Mouse (Mus musculus): ENCODE data around the gene Zfp385b.

Zfp385b gene

DNA sequence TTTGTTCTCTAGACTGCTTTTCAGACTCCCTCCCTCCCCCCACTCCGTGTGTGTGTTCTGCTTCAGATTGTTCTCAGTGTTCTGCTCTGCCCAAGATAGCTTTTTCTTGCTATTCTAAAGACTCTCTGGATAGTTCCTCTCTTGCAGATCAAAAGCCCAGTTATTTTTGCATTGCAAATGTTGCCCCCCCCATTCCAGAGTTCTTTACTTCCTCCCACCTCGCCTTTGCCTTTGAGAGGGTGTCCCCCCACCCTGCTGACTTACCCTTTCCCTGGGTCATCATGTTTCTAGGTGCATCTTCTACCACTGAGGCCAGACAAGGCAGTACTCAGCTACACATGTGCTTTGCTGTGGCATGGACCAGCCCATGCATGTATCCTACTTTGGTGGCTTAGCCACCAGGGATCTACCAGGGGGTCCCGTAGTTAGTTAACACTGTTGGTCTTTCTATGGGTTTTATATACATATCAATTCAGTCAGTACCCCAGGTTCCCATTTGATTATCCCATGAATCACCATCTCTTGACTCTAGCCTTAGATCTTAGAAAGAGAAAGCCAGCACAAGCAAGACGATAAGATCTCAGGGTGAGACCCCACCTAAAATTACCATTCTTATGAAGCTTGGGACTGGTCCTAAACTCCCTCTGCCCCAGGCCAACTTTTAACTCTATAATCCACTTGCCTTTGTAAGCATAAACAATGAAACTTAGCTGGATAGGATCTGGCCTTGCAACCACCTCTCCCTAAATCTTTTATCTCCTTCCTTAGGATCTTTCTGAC is 232.7 kb downstream of the Zfp385b start:
- no peak for DNase-seq (ENCODE audit: low read depth)

GRCm38 (mm10) chr2:77583586-77583985 is 235.9 kb downstream of the Zfp385b start:
- DNase-seq (ENCODE audit: low read depth): no peak

DNA sequence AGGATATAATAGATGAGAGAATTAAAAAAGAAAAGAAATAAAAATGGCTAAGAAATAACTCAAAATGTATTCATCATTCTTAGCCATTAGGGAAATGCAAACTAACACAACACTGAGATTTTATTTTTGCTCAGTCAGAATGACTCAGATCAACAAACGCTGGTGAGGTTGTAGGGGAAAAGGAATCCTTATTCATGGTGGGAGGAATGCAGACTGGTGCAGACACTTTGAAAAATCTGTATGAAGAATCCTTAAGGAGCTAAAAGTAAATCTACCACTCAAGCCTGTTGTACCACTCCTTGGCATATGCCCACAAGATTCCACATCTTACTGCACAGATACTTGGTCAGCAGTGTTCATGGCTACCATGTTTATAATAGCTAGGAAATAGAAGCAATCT is 242.9 kb downstream of the Zfp385b start:
- no peak for DNase-seq (ENCODE audit: low read depth)

DNA sequence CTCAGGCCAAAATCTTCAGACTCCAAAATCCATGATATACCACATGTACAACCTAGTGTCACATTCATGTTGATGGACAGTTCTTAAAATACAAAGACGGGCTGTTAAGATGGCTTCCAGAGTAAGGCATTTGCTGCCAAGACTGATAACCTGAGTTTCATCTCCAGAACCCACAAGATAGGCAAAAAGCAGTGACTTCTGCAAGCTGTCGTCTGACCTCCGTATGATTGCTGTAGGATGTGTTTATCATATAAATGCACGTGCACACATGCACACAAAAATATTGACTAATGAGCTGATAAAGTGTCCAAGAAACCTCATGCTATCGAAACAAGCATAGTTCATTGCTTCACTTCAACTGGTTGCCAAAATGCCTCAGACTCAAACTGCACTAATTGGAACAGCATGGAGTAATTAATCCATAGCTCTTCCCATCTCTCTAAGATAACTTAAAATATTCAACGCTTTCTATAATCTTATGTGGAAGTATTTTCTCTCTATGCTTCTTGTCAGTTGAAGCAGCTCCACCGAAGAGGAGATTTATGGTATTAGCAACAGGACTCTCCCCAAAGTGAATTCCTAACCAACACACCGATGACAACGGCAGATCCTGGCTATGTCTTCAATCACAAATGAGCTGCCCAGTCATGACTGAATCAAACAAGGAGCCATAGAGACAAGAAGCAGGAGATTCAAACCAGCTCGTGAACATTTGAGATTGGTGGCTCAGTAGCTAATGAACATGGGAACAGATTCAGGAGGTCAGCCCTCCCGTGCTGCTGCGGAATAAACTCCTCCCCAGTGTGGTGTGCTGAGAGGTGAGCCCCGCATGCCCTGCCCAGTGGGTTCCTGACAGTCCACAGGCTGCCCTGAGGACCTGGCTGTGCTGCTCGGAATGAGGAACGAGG is 251.7 kb downstream of the Zfp385b start:
- DNase-seq (ENCODE audit: low read depth): no peak

DNA sequence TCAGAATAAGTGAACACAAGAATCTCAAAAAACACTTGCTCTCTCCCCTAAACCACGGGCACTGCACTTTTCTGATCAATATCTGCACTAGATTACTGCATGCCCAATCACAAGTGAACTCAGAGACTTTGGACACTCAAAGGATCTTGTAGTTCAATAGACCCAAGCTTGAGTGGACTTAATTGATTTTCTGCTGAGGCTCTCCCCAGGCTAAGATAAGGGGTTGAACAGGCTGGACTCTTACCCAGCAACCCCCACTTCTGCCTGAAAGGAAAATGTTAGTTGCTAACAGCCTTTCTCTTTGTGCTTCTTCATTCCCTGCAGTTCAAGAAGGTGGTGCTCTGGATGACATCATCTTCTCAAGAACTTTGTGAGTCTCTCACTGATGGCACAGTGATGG is 255.7 kb downstream of the Zfp385b start:
- DNase-seq (ENCODE audit: low read depth): no peak

DNA sequence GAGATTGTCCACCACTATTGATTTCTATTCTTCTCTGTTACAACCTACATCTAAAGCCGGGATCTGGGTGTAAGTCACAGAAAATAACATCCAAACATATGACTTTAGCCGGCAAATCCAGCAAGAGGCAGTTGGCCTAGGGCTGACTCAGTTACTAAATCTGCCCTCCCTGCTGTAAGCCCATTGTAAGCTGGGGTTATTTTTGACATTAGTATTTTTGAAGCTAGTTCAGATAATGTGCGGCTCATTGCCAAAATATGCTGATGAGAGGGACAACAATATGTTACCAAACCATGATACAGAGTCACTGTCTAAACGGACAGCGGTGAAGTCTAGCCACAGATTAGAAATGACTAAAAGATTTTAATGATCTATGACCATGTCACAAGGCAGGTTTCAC is 257.5 kb downstream of the Zfp385b start:
- no peak for DNase-seq (ENCODE audit: low read depth)

DNA sequence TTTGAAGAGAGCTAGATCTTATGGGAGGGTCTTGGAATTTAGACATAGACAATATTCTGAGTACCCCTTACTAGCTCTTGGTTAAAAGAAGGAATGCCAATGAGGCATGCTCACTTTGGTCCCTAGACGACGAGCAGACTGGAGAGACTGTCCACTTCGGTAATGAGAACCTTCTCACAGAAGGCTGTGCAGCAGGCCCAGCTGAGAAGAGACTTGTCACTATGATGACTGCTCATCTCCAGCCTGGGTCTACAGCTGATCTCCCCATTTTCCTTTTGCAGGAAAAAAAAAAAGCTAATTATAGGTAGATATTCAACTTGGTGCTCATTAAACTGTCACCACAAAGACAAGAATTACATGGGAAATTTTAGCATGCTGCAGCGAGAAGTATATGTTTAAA is 262.5 kb downstream of the Zfp385b start:
- DNase-seq (ENCODE audit: low read depth): no peak

GRCm38 (mm10) chr2:77555980-77556379 is 263.5 kb downstream of the Zfp385b start:
- no peak for DNase-seq (ENCODE audit: low read depth)

GRCm38 (mm10) chr2:77552675-77553074 is 266.8 kb downstream of the Zfp385b start:
- no peak for DNase-seq (ENCODE audit: low read depth)

DNA sequence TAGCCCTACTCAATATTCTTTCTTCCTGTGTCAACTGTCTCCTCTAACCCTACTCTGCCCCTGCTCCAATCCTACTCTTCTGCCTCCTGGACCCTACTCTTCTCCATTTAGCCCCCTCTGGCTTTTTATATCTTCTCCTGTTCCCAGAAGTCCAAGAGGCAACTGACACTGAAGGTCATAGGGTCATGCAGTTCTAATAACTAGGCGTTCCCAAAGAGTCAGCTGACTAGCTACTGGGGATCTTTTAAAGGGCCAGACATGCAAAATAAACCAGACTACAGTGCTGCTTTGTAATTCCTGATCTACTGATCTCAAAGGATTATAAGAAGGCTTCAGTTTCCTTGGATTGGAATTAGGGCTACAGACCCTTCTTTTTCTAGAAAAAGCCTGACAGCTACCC is 276.1 kb downstream of the Zfp385b start:
- DNase-seq (ENCODE audit: low read depth): no peak

DNA sequence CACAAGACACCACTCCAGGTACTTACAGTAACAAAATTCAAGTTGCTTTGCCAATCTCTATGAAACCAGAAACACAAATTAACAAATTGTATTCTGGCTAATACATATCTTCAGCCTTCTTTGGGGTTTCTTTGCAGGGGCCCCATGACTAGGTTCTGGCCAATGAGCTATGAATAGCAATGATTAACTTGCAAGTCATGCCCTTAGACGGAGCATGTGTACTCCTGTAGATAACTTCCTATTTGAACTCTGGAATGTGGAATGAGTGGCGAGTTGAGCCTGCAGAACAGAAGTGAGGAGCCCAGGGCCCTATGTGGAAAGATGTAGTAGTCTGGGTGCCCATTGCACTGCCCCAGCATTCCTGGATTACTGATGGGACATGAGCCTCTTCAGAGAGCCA is 276.8 kb downstream of the Zfp385b start:
- peak; percentile 21 for DNase-seq (ENCODE audit: low read depth)

- DNase-seq (ENCODE audit: low read depth): no peak
These were observed 277.8 kb downstream of the Zfp385b start for GRCm38 (mm10) chr2:77541681-77542080.

DNA sequence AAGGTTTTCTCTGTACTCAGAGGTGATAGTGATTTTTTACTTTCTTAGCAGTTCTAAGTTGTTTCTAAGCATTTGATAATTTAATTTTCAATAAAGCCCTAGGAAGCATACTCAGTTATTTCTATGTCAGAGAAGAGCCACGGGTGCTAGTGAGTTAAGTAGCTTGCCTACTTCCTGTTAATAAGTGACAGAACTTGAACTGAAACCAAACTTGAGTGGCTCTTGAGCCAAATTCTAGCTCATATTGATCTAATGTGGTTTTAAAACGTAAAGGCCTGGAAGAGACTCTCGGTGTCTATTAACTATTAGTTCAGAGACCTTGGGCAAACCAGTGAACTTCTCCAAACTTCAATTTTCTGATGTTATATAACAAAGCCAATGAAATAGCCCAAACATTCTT is 278.6 kb downstream of the Zfp385b start:
- DNase-seq (ENCODE audit: low read depth): no peak

- DNase-seq (ENCODE audit: low read depth): no peak
These were observed 282.9 kb downstream of the Zfp385b start for GRCm38 (mm10) chr2:77536556-77536955.

DNA sequence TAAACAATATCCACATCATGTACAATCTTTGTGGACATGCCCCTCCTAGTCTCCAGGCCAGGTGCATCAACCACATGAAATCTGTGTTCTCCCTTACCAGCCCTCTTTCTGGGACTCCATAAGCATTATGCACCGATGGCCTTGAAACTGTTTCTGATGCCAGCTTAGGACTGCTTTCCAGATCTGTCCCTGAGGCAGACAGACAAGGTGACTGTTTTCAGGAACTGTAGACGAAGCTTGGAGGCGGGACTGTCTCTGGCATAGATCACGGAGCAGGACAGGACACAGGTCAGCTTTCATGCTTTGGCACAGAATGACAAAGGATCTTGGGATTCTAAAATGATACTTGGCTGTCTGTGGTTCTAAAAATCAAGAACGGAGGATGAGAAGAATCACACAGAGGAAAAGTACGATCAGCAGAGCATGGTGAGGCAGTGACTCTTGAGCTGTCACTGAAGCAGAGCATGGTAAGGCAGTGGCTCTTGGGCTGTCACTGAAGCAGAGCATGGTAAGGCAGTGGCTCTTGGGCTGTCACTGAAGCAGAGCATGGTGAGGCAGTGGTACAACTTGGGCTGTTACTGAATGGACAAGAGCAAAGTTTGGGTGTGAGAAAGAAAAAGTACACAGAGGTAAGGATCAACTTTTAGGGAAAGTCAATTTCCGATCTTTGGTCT is 291.2 kb downstream of the Zfp385b start:
- no peak for DNase-seq (ENCODE audit: low read depth)

DNA sequence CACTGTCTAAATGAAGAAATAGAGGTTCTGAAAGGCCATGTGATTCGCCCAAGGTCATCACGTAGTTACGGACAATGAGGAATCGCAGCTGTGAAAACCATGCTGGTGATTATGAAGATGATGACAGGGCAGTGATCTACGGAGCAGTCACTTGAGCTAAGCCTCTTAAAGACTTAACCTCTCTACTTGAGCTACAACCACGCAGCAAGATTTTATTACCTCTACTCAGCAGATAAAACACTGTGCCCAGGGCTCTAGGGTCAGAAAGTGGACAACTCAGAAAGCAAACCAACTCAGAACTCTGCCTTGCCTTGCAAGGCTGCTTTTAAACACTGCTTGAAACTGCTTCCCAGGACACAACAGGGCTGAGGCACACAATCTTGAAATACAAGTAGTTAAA is 291.8 kb downstream of the Zfp385b start:
- DNase-seq (ENCODE audit: low read depth): no peak

DNA sequence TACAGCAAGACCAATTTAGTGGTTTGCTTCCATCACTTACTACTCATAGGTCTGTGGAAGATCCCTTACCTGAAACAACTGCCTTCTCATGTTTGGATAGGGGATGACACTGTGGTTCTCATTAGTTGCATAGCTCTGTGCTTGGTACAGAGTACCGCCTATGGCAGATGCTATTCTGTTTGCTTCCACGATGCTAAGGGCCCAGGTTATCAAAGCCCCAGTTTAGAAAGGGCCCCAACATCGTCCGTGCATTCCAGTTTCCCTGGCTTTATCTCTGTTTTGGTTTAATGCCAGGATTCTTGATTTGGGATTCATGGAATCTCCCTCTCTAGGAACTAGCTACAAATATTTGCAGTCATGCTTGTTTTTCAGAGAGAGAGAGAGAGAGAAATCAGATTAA is 292.6 kb downstream of the Zfp385b start:
- no peak for DNase-seq (ENCODE audit: low read depth)

DNA sequence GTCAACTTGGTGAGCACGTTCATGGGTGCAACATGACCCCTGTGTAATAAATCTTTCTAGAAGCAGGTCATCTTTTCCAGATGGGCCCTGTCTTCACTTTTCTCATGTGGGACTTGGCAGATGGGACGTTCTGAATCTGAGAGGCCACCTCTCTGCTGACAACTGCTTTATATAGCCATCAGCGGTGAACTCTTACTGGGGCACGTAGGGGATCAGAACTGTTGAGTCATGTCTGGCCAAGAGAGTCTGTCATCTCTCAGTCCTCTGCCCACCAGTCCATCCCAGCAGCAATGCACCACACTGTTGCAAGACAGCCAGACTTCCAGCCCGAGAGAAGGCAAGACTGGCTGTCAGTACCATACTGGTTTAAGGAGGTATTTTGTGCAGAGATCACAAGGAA is 293.1 kb downstream of the Zfp385b start:
- DNase-seq (ENCODE audit: low read depth): no peak

GRCm38 (mm10) chr2:77522223-77522622 is 297.2 kb downstream of the Zfp385b start:
- DNase-seq (ENCODE audit: low read depth): no peak

- DNase-seq (ENCODE audit: low read depth): no peak
These were observed 300.1 kb downstream of the Zfp385b start for GRCm38 (mm10) chr2:77519341-77519740.

DNA sequence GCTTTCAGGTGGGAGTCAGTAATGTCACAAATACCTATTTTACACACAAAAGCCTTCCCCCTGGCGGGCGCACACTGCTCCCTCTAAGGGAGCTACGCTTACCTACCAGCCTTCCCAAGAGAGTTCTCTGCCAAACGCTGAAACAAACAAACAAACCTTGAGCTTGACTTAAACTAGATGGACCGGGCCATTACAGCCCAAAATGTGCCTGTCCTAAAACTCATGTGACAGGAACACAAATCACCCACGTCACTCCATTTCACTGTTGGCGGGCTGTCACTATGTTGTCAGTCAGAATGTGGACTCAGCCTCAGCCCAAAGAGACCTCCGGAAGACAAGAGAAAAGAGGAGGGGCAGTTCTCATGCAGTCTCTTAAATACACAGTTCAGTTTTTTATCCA is 300.7 kb downstream of the Zfp385b start:
- no peak for DNase-seq (ENCODE audit: low read depth)

GRCm38 (mm10) chr2:77516606-77517005 is 302.8 kb downstream of the Zfp385b start:
- DNase-seq (ENCODE audit: low read depth): no peak

DNA sequence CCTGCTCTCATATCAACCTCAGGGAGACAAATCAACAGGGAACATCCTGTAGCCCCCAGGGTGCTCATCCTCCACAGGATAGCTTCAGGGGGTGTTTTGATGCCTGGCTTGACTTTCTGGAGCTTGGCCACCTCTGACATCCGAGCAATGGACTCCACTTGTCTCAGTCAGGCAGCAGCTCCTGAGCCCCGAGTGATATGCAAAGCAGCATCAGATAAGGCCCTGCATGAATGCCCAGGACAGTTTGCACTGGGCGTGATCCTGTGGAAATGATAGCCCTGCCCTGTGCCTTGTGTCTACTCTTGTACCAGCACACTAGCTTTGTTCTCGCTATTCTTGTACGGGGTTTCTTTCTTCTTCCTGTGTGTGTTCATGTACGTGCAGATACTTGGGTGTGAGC is 303.8 kb downstream of the Zfp385b start:
- peak; percentile 67 for DNase-seq (ENCODE audit: low read depth)
